Mouse (Mus musculus) C2C12 (cell line): ENCODE results near the gene Kctd13.

Experiments used
- CEBPB ChIP-seq: IDR thresholded peaks from one replicate; pipeline ENCODE4 v1.6.1; 2011; ENCODE audit warnings: low read depth, mild to moderate bottlenecking, control low read depth, moderate library complexity
- CTCF ChIP-seq: IDR thresholded peaks from one replicate; pipeline ENCODE4 v1.5.1; 2011; ENCODE audit not compliant: control insufficient read depth, insufficient read depth, insufficient read length
- FOSL1 ChIP-seq: IDR thresholded peaks from one replicate; pipeline ENCODE4 v1.8.0; 2011; ENCODE audit warnings: mild to moderate bottlenecking, low read length; ENCODE audit not compliant: poor library complexity, insufficient read depth, severe bottlenecking
- MYOD1 ChIP-seq: IDR thresholded peaks from one replicate; pipeline ENCODE4 v1.6.1; 2011; ENCODE audit warnings: low read depth; ENCODE audit not compliant: control insufficient read depth, insufficient read length
- MYOG ChIP-seq: IDR thresholded peaks from one replicate; pipeline ENCODE4 v1.6.1; 2011; ENCODE audit not compliant: control insufficient read depth, insufficient read length; ENCODE audit errors: extremely low read depth
- USF1 ChIP-seq: IDR thresholded peaks from one replicate; pipeline ENCODE4 v1.6.1; 2011; ENCODE audit warnings: low read depth, mild to moderate bottlenecking, control low read depth, moderate library complexity

DNA sequence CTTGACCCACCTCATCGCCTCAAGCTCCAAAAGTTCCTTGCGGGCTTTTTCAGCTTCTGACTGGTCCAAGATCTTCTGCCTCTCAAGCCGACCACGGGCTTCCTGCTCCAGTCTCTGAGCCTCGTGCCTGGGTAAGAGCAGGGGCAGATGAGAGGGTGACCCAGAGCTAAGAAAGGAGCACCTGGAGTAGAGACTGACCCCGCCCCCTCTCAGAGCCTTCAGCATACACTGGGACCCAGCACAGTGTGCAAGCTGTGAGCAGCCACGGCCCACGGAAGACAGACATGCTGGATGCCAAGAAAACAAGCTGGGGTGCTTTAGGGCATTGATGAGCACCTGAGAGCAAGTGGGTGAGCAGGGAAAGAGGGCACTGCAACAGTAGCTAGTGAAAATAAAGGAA is 60.1 kb downstream of the Kctd13 start:
- TF ChIP-seq USF1 (no peak), CEBPB (no peak), CTCF (no peak), MYOG (no peak), FOSL1 (no peak), MYOD1 (no peak)
